Mouse (Mus musculus) heart, adult 8-10 months (tissue): ENCODE data around the gene Spcs1. TPM values are rescaled to one million over a fixed set of nuclear protein-coding genes. Genes with fewer than 3 reads are reported as not detected.

Experiments
- DNase-seq: peaks from one replicate; pipeline ENCODE4 v3.0.0; 2022; ENCODE audit warnings: low spot score
- total RNA-seq, 4 experiments: library from RNA; stranded (reverse); gene quantifications; 2 replicates each; pipeline ENCODE4 v1.2.4; 2022

Gene Spcs1
- total RNA-seq, 4 experiments from 2014 or later, result 124 to 131 (median 126) TPM

- peak; percentile 98 for DNase-seq
Observed at GRCm38 (mm10) chr14:30951154-30951825, 50.2 kb downstream of the Spcs1 start, which contains the start of gene Nek4. Gene Nek4, plus strand, starts transcription at chr14:30951377.

GRCm38 (mm10) chr14:30949986-30950385, 51.5 kb downstream of the Spcs1 start:
- DNase-seq, result no peak

Other genes with a start within 250 kb of the Spcs1 start
- gene Tmem110, start 176.1 kb downstream of the Spcs1 start, total RNA-seq, result 10 to 100 TPM in 2 of 4 experiments, 1 to 10 TPM in 2; 6.6 to 11.0 (median 10.0) TPM
- 10 to 100 TPM; 10.3 to 13.7 (median 12.1) TPM for gene Mustn1, start 122.5 kb downstream of the Spcs1 start, total RNA-seq
- 1 to 10 TPM; 3.1 to 5.7 (median 4.7) TPM for gene Itih4, start 115.2 kb downstream of the Spcs1 start, total RNA-seq
- gene Itih3, start 77.9 kb downstream of the Spcs1 start, total RNA-seq, result 1 to 10 TPM in 1 of 4 experiments, under 1 TPM in 3; 0.32 to 1.2 (median 0.73) TPM
- not detected for gene Itih1, start 58.4 kb downstream of the Spcs1 start, total RNA-seq
- gene Nek4, start 50.3 kb downstream of the Spcs1 start, total RNA-seq, result 1 to 10 TPM; 4.7 to 6.3 (median 5.3) TPM
- 10 to 100 TPM; 24.1 to 27.0 (median 25.3) TPM for gene Glt8d1, start 272 bp downstream of the Spcs1 start, total RNA-seq
- 10 to 100 TPM; 45.9 to 52.7 (median 50.3) TPM for gene Pbrm1, start 17.5 kb upstream of the Spcs1 start, total RNA-seq
- 10 to 100 TPM; 20.6 to 25.6 (median 25.0) TPM for gene Gnl3, start 17.5 kb upstream of the Spcs1 start, total RNA-seq
- gene Smim4, start 127.3 kb upstream of the Spcs1 start, total RNA-seq, result 10 to 100 TPM; 63.7 to 95.7 (median 81.8) TPM
- 10 to 100 TPM; 20.2 to 21.7 (median 21.0) TPM for gene Nt5dc2, start 129.4 kb upstream of the Spcs1 start, total RNA-seq
- 10 to 100 TPM; 50.1 to 64.3 (median 57.1) TPM for gene Stab1, start 167.0 kb upstream of the Spcs1 start, total RNA-seq
- 1,000 to 10,000 TPM; 5,856 to 6,611 (median 6,322) TPM for gene Tnnc1, start 206.6 kb upstream of the Spcs1 start, total RNA-seq
- 100 to 1,000 TPM; 129 to 142 (median 131) TPM for gene Nisch, start 215.3 kb upstream of the Spcs1 start, total RNA-seq
- 10 to 100 TPM; 12.3 to 14.2 (median 13.2) TPM for gene Sema3g, start 216.2 kb upstream of the Spcs1 start, total RNA-seq
- gene Phf7, start 249.6 kb upstream of the Spcs1 start, total RNA-seq, result 1 to 10 TPM; 3.2 to 5.2 (median 4.2) TPM
- 10 to 100 TPM; 42.1 to 46.9 (median 43.1) TPM for gene Bap1, start 249.8 kb upstream of the Spcs1 start, total RNA-seq